Mouse (Mus musculus) left cerebral cortex, postnatal 36 days (tissue): ENCODE results near the gene Cdh13. TPM values are rescaled to one million over a fixed set of nuclear protein-coding genes. Genes with fewer than 3 reads are reported as not detected.

Experiments used
- DNase-seq, 2 experiments: peaks; one replicate each; pipeline ENCODE4 v3.0.0; 2021 to 2022; ENCODE audit warnings: low spot score in 2 of 2, mixed read lengths in 1 of 2
- intact Hi-C: fragments of 180-260 bp; cut with DNase I; formaldehyde crosslinking; loops from one replicate; pipeline ENCODE4 v1.15.1; 2025
- total RNA-seq, 2 experiments: library from RNA; stranded (reverse); gene quantifications; 2 replicates each; pipeline ENCODE4 v1.2.3; 2021

The Cdh13 gene
- total RNA-seq, 2 experiments from 2014 or later: 78.4 to 85.3 TPM

- intact Hi-C loops: no loop called here
- no peak for DNase-seq
Observed at GRCm38 (mm10) chr8:118433553-118434180, 150.1 kb downstream of the Cdh13 start.

- no peak for DNase-seq
- intact Hi-C loops: no loop called here
Observed at GRCm38 (mm10) chr8:118436751-118437150, 153.2 kb downstream of the Cdh13 start.

- intact Hi-C loops: no loop called here
Observed at GRCm38 (mm10) chr8:118437152-118437551, 153.6 kb downstream of the Cdh13 start.

GRCm38 (mm10) chr8:118437874-118438273 is 154.3 kb downstream of the Cdh13 start:
- intact Hi-C loops: no loop called here
- DNase-seq: no peak

More at GRCm38 (mm10) chr8:118437152-118437551, 153.6 kb downstream of the Cdh13 start:
- DNase-seq: no peak

GRCm38 (mm10) chr8:118439857-118440256 is 156.3 kb downstream of the Cdh13 start:
- intact Hi-C loops: no loop called here
- no peak for DNase-seq

- DNase-seq: no peak
- intact Hi-C loops: no loop called here
Observed at GRCm38 (mm10) chr8:118443361-118443760, 159.8 kb downstream of the Cdh13 start.

- no peak for DNase-seq
- intact Hi-C loops: loop anchor here (2.0 kb wide), 1 partner anchor 158 kb away; no protein-coding TSS in a partner anchor
Observed at GRCm38 (mm10) chr8:118444651-118445207, 161.2 kb downstream of the Cdh13 start.

GRCm38 (mm10) chr8:118446516-118446915 is 163.0 kb downstream of the Cdh13 start:
- intact Hi-C loops: no loop called here
- no peak for DNase-seq

GRCm38 (mm10) chr8:118448011-118448410 is 164.5 kb downstream of the Cdh13 start:
- intact Hi-C loops: no loop called here
- no peak for DNase-seq

- no peak for DNase-seq
- intact Hi-C loops: no loop called here
Observed at GRCm38 (mm10) chr8:118452445-118453103, 169.0 kb downstream of the Cdh13 start.

- intact Hi-C loops: no loop called here
- DNase-seq: no peak
Observed at GRCm38 (mm10) chr8:118455245-118455644, 171.7 kb downstream of the Cdh13 start.

GRCm38 (mm10) chr8:118465330-118465948 is 181.9 kb downstream of the Cdh13 start:
- DNase-seq: no peak
- intact Hi-C loops: no loop called here

GRCm38 (mm10) chr8:118477587-118477986 is 194.1 kb downstream of the Cdh13 start:
- intact Hi-C loops: no loop called here

GRCm38 (mm10) chr8:118488735-118489134 is 205.2 kb downstream of the Cdh13 start:
- no peak for DNase-seq
- intact Hi-C loops: no loop called here

More at GRCm38 (mm10) chr8:118477587-118477986, 194.1 kb downstream of the Cdh13 start:
- no peak for DNase-seq

GRCm38 (mm10) chr8:118502509-118502908 is 219.0 kb downstream of the Cdh13 start:
- intact Hi-C loops: no loop called here
- no peak for DNase-seq

- intact Hi-C loops: no loop called here
- DNase-seq: no peak
Observed at GRCm38 (mm10) chr8:118509426-118509825, 225.9 kb downstream of the Cdh13 start.

GRCm38 (mm10) chr8:118513259-118513658 is 229.7 kb downstream of the Cdh13 start:
- DNase-seq: no peak
- intact Hi-C loops: no loop called here

- intact Hi-C loops: no loop called here
- DNase-seq: no peak
Observed at GRCm38 (mm10) chr8:118515616-118516015, 232.1 kb downstream of the Cdh13 start.

- intact Hi-C loops: no loop called here
- DNase-seq: no peak
Observed at GRCm38 (mm10) chr8:118517071-118517470, 233.5 kb downstream of the Cdh13 start.

GRCm38 (mm10) chr8:118518030-118518741 is 234.7 kb downstream of the Cdh13 start:
- intact Hi-C loops: no loop called here
- DNase-seq: peak; percentile 49 to 59
